In the genomic region with DNA sequence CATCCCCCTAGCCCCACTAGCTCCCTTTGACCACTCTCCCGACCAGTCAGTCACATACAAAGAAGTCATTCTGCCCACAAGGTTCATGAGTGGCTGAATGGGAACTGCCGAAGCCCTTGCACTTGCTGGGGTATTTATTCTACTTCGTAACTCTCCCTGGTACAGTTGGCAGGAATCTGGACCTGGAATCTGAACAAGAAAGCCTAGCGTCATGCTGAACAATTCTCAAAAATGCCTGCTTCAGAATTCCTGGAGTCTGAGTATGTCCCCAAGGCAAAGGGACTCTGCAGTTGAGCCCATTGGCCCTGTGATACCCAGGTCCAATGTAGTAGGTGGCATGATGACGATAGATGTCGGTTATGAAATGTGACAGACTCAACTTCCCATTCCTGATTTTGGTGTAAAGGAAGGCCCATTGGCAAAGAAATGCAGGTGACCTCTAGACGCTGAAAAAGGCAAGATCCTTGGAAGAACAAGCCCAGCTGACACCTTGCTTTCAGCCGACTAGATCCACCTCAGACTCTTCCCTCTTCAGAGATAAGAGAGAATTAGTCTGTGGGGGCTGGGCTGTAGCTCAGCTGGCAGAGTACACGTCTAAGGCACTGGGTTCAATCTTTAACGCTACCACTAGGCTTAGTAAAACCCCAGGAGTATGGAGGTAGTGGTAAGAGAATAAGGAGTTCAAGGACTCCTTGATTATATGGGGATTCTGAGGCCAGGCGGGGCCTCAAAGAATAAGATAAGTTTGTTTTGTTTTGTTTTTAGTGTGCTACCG, we compare ENCODE assay signal across 8 mouse cellular contexts. TPM values are rescaled to one million over a fixed set of nuclear protein-coding genes. Genes with fewer than 3 reads are reported as not detected.
A peak's percentile ranks its signal among the peaks of the same experiment; 100 is the strongest.
DNase-seq lines count a peak whose midpoint lies in the region; ATAC-seq lines count a peak whose summit lies in the region.

No protein-coding gene starts in this region.

- no peaks in the 10 kb centered on the region for H3K27me3 ChIP-seq in kidney, embryonic 15.5 days
- no peaks in the 10 kb centered on the region for H3K27me3 ChIP-seq in hindbrain, embryonic 15.5 days

- WGBS in kidney, embryonic 15.5 days, result 81% methylated on average over 12 of the region's 12 CpGs
- WGBS in hindbrain, embryonic 15.5 days, result 79% methylated on average over 12 of the region's 12 CpGs

- H3K4me1 ChIP-seq in kidney, embryonic 15.5 days, result peaks cover 31% of the 10 kb centered on the region
- H3K4me1 ChIP-seq in hindbrain, embryonic 15.5 days (replicated peaks), result peaks cover 31% of the 10 kb centered on the region

- intact Hi-C loops in heart, postnatal 14 days (cut with DNase I), result loop anchor here (1.0 to 10.0 kb wide), 2 partner anchors 38 to 532 kb away; no protein-coding TSS in a partner anchor

- no peak overlapping the region for H3K27ac ChIP-seq in kidney, embryonic 15.5 days
- no peak overlapping the region for H3K27ac ChIP-seq in hindbrain, embryonic 15.5 days (replicated peaks)

- no peaks in the 10 kb centered on the region for H3K9me3 ChIP-seq in kidney, embryonic 15.5 days (replicated peaks)
- no peaks in the 10 kb centered on the region for H3K9me3 ChIP-seq in hindbrain, embryonic 15.5 days

- H3K36me3 ChIP-seq in kidney, embryonic 15.5 days, result peaks cover 30% of the 10 kb centered on the region
- H3K36me3 ChIP-seq in hindbrain, embryonic 15.5 days, result no peaks in the 10 kb centered on the region

- H3K4me3 ChIP-seq in kidney, embryonic 15.5 days (replicated peaks), result peak overlapping the region; percentile 98; the same call in 1 of the 2 replicates
- peak overlapping the region; percentile 73; the same call in 1 of the 2 replicates for H3K4me3 ChIP-seq in hindbrain, embryonic 15.5 days

- DNase-seq in kidney, adult 11 months, result no peak
- DNase-seq in adipocyte (ENCODE audit: low spot score), result peak; percentile 51
- DNase-seq in gastrocnemius, postnatal 25 days, result no peak
- no peak for DNase-seq in spleen, adult 12 weeks (ENCODE audit: low spot score)
- no peak for DNase-seq in heart, postnatal 14 days

- H3K9ac ChIP-seq in kidney, embryonic 15.5 days, result no peak overlapping the region
- H3K9ac ChIP-seq in hindbrain, embryonic 15.5 days, result no peak overlapping the region

- peak overlapping the region; percentile 94; the same call in 1 of the 2 replicates for H3K4me2 ChIP-seq in kidney, embryonic 15.5 days
- H3K4me2 ChIP-seq in hindbrain, embryonic 15.5 days, result peak overlapping the region; percentile 76

- ATAC-seq in kidney, embryonic 15.5 days (replicated peaks; ENCODE audit: low FRiP score), result 0 out of 2 replicates have a peak, but pooled peaks have one; percentile 17
- ATAC-seq in hindbrain, embryonic 15.5 days (ENCODE audit: low FRiP score, low read depth), result peak; percentile 14; the same call in 1 of the 2 replicates
- ATAC-seq in megakaryocyte progenitor cell, adult 5-6 weeks (replicated peaks; ENCODE audit: poor library complexity), result peak; percentile 40

RNA-seq across cellular contexts. Expression of a gene that starts 0.7 kb away (rescaled TPM):
- polyA plus RNA-seq in kidney, embryonic 15.5 days (2015; fragmentation: Nextera tagmentation; extraction: Ambion mirVana), result 11.3 and 12.3 TPM in 2 replicates
- polyA plus RNA-seq in hindbrain, embryonic 15.5 days (2015; fragmentation: Nextera tagmentation; extraction: Ambion mirVana), result 19.3 and 22.7 TPM in 2 replicates
- total RNA-seq in megakaryocyte progenitor cell, adult 5-6 weeks (2015), result 11.4 and 14.3 TPM in 2 replicates
- total RNA-seq in megakaryocyte progenitor cell, adult 5-6 weeks (2017), result 10.8 and 11.1 TPM in 2 replicates
- total RNA-seq in gastrocnemius, postnatal 25 days (2021), result 10 to 100 TPM; 14.3 to 15.4 TPM
- 10 to 100 TPM; 12.0 to 15.0 TPM for total RNA-seq in heart, postnatal 14 days (2021)

RNA-seq across cellular contexts. Expression of a gene that starts 20.9 kb away (rescaled TPM):
- 42.6 and 45.9 TPM in 2 replicates for polyA plus RNA-seq in kidney, embryonic 15.5 days (2015; fragmentation: Nextera tagmentation; extraction: Ambion mirVana)
- 10.1 and 11.1 TPM in 2 replicates for polyA plus RNA-seq in hindbrain, embryonic 15.5 days (2015; fragmentation: Nextera tagmentation; extraction: Ambion mirVana)
- 47.2 and 48.4 TPM in 2 replicates for total RNA-seq in megakaryocyte progenitor cell, adult 5-6 weeks (2015)
- total RNA-seq in megakaryocyte progenitor cell, adult 5-6 weeks (2017), result 32.0 and 32.2 TPM in 2 replicates
- under 1 TPM; 0.51 to 0.62 TPM for total RNA-seq in gastrocnemius, postnatal 25 days (2021)
- 1 to 10 TPM; 1.7 to 2.6 TPM for total RNA-seq in heart, postnatal 14 days (2021)

RNA-seq across cellular contexts. Expression of a gene that starts 21.2 kb away (rescaled TPM):
- 85.6 and 87.7 TPM in 2 replicates for polyA plus RNA-seq in kidney, embryonic 15.5 days (2015; fragmentation: Nextera tagmentation; extraction: Ambion mirVana)
- 28.3 and 35.3 TPM in 2 replicates for polyA plus RNA-seq in hindbrain, embryonic 15.5 days (2015; fragmentation: Nextera tagmentation; extraction: Ambion mirVana)
- 34.4 and 41.4 TPM in 2 replicates for total RNA-seq in megakaryocyte progenitor cell, adult 5-6 weeks (2015)
- total RNA-seq in megakaryocyte progenitor cell, adult 5-6 weeks (2017), result 70.7 and 79.0 TPM in 2 replicates
- 10 to 100 TPM; 26.1 to 34.2 TPM for total RNA-seq in gastrocnemius, postnatal 25 days (2021)
- 10 to 100 TPM; 49.8 to 66.2 TPM for total RNA-seq in heart, postnatal 14 days (2021)

RNA-seq across cellular contexts. Expression of a gene that starts 36.3 kb away (rescaled TPM):
- polyA plus RNA-seq in kidney, embryonic 15.5 days (2015; fragmentation: Nextera tagmentation; extraction: Ambion mirVana), result 2.4 and 2.5 TPM in 2 replicates
- 8.1 and 8.5 TPM in 2 replicates for polyA plus RNA-seq in hindbrain, embryonic 15.5 days (2015; fragmentation: Nextera tagmentation; extraction: Ambion mirVana)
- not detected in 2 replicates for total RNA-seq in megakaryocyte progenitor cell, adult 5-6 weeks (2015)
- total RNA-seq in megakaryocyte progenitor cell, adult 5-6 weeks (2017), result 0.24 TPM in 1 of 2 replicates, not detected in the other
- total RNA-seq in gastrocnemius, postnatal 25 days (2021), result under 1 TPM; 0.15 to 0.29 TPM
- total RNA-seq in heart, postnatal 14 days (2021), result under 1 TPM; 0.54 to 0.79 TPM

RNA-seq across cellular contexts. Expression of a gene that starts 50.9 kb away (rescaled TPM):
- polyA plus RNA-seq in kidney, embryonic 15.5 days (2015; fragmentation: Nextera tagmentation; extraction: Ambion mirVana), result 174 and 176 TPM in 2 replicates
- 96.8 and 99.1 TPM in 2 replicates for polyA plus RNA-seq in hindbrain, embryonic 15.5 days (2015; fragmentation: Nextera tagmentation; extraction: Ambion mirVana)
- total RNA-seq in megakaryocyte progenitor cell, adult 5-6 weeks (2015), result 52.1 and 59.5 TPM in 2 replicates
- total RNA-seq in megakaryocyte progenitor cell, adult 5-6 weeks (2017), result 64.6 and 71.7 TPM in 2 replicates
- 10 to 100 TPM; 37.9 to 41.2 TPM for total RNA-seq in gastrocnemius, postnatal 25 days (2021)
- 10 to 100 TPM; 32.7 to 34.9 TPM for total RNA-seq in heart, postnatal 14 days (2021)

Comparison
In these comparisons a context has a peak if more than half of its experiments do, and no peak if none do; other contexts are left out.
1. RNA of a gene that starts 20.9 kb away (total RNA-seq): 32.0 to 48.4 TPM in megakaryocyte progenitor cell, adult 5-6 weeks; 1.7 to 2.6 TPM in heart, postnatal 14 days and 0.51 to 0.62 TPM in gastrocnemius, postnatal 25 days; every median in the first group is over 4 times any median in the second.
2. Peak in every context shown above with its lines, with median percentiles within 50 percentile points of each other: ATAC-seq.